Mouse (Mus musculus): ENCODE measurements around the gene Tnni3. TPM values are rescaled to one million over a fixed set of nuclear protein-coding genes. Genes with fewer than 3 reads are reported as not detected.

The Tnni3 gene
- not detected for total RNA-seq (2023)

DNA sequence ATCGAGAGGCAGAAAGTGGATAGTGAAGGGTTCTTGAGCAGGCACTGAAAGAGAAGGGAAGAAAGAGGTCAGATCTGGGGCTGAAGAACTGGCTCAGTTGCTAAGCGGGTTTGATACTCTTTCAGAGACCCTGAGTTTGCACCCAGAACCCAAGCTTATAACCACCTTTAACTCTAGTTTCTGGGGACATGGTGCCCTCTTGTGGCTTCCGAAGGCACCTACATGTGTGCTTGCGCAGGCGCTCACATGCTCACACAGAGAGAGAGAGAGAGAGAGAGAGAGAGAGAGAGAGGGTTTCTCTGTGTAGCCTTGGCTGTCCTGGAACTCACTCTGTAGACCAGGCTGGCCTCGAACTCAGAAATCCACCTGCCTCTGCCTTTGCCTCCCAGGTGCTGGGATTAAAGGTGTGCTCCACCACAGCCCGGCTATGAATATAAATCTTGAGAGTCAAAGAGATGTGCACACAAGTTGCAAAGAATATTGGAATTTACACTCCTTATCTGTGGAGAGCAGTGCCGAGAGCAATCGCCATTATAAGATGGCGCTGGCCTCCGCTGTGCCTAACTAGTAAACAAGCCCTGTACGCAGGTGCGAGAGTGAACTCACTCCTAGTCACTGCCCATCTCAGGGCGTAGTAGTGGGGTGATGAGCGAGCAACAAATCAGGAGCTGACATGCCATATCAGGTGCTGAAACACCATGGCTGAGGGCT lies at the start of gene Tnni3:
Tnni3 (minus strand) TSS at position 18 of the 711 bp plus-strand sequence.

DNA sequence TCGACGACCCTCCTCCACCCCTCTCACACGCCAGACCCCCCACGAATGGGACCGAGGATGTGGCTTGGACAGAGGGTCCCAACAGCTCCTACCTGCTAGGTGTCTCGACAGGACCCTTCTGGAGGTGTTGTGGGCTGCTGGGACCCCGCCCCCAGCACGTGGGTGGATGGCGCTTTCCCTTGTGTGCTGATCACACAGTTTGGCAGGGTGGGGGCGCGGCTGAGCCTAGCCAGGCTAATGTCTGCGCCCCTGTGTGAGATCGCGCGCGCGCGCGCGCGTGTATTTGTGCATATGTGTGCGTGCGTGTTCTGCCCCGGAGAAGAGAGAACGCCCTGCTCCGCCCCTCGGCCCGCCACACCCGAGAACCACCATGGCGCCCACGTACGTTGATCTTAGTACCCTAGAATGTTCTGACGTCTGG lies 23.2 kb upstream of the Tnni3 start, which contains the start of gene Syt5:
Syt5 (minus strand) TSS at position 321 of the 421 bp plus-strand sequence.

DNA sequence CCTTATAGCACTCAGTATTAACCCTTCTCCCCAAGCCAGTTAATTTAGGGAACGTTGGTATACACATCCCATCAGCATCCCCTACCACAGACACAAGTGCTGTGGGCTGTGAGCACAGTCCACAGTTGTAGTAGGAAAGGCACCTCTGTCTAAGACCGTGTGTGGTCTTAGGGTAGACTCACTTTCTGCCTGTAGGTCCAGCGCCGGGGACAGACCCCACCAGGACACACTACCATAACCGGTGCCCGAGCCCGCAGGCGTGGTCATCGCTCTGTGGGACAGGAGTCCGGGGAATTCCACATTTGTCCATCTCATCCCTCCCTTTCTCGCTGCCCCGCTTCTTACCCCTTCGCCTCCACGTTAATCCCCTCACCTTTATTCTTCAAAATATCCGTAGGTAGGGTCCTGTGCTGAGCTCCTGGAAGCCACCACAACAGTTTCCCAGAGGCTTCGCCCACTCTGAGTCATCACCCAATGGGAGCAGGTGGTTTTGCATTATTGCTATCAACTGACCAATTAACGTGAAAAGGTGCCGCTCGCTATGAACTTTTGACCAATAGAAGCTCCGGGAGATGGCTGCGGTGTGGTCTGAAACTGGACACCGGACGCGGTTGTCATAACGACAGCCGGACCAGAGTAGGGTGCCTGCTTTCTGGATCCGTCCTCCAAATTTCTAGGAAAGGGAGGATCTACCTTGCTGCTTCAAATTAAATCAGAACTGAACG lies 8.1 kb upstream of the Tnni3 start, which contains the start of gene Dnaaf3:
Dnaaf3 (minus strand) TSS at position 449 of the 725 bp plus-strand sequence.

DNA sequence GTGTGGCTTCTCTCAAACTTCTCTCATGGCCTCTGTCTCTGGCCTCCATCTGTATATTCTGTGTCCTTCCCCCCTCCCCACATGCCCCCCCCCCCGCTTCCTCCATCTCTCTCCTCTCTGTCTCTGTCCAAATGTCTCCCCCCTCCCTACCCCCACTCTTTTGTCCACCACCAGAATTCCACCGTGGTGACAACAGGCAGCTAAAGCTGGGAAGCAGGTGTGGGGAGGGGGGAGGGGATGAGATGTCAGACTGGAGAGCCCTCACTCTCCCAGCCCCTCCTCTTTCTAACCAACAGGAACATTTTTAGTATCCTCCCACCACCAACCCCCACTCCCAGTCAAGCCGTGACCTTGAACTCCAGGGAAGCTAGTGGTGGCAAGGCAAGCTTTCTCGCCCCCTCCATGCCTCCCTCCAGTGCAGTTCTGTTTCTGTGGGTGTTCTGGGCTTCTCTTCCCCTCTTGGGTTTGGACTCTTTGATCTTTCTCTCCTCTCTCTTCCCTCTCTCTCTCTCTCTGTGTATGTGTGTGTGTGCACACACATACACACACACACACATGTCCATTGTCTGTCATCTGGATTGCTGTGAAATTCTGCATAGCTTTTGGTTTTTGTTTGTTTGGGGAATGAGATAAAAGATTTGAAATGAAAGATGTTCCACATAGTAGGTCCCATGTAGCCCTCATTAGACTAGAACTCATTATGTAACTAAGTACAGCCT lies 7.5 kb downstream of the Tnni3 start, which contains the start of gene Tnnt1:
Tnnt1 (minus strand) TSS at position 51 of the 719 bp plus-strand sequence.

DNA sequence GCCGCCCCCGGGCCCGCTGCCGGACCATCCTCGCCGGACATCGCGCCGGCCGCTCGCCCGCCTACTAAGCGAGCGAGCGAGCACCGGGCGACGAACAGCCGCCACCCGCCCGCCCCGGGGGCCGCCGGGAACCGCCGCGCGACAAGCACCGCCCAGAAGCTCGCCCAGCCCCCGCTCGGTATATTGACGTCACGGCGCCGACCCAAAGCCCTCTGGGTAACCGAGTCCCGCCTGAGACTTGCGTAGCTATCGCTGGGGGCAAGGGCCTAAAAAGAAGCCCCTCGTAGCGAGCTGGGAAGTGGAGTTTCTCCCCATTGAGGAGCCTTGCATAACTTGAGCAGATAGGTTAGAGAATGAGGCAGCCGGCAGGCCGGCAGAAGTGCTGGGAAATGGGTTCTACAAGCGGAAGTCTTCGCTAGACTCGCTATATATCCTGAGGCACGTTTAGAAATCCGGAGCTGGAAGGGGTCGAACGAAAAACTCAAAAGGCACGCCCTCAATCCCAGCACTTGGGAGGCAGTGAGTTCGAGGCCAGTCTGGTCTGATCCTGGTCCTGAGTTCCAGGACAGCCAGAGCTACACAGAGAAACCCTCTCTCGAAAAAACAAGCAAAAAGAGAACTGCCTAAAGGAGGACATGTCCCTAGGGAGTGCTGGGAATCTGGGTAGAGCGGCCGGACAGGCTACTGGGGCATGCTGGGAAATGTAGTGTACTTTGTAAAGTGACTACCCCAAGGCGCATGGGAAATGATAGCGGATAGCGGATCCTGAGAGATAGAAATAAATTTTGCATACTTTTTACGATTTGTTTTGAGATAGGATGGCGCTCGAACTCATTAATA lies 22.3 kb downstream of the Tnni3 start, which contains the start of gene Ppp1r12c:
Ppp1r12c (minus strand) TSS at position 123 of the 840 bp plus-strand sequence.

Other genes starting within 250 kb of the Tnni3 start
- gene Ncr1, start 186.5 kb downstream of the Tnni3 start, total RNA-seq (2023), result 2.9 TPM
- gene Gp6, start 126.5 kb downstream of the Tnni3 start, total RNA-seq (2023), result not detected
- 17.4 TPM for gene Rdh13, start 78.6 kb downstream of the Tnni3 start, total RNA-seq (2023)
- 21.9 TPM for gene Eps8l1, start 63.6 kb downstream of the Tnni3 start, total RNA-seq (2023)
- gene Ppp1r12c, start 22.5 kb downstream of the Tnni3 start, total RNA-seq (2023), result 225 TPM
- 3.4 TPM for gene Tnnt1, start 7.8 kb downstream of the Tnni3 start, total RNA-seq (2023)
- gene Dnaaf3, start 8.2 kb upstream of the Tnni3 start, total RNA-seq (2023), result not detected
- 0.28 TPM for gene Syt5, start 23.3 kb upstream of the Tnni3 start, total RNA-seq (2023)
- not detected for gene Ptprh, start 79.8 kb upstream of the Tnni3 start, total RNA-seq (2023)
- gene Tmem86b, start 107.2 kb upstream of the Tnni3 start, total RNA-seq (2023), result 68.5 TPM
- 272 TPM for gene Ppp6r1, start 134.8 kb upstream of the Tnni3 start, total RNA-seq (2023)
- gene Hspbp1, start 160.8 kb upstream of the Tnni3 start, total RNA-seq (2023), result 65.9 TPM
- gene Brsk1, start 166.4 kb upstream of the Tnni3 start, total RNA-seq (2023), result not detected
- 0.40 TPM for gene Tmem150b, start 201.0 kb upstream of the Tnni3 start, total RNA-seq (2023)
- gene Kmt5c, start 215.9 kb upstream of the Tnni3 start, total RNA-seq (2023), result 62.8 TPM
- gene Cox6b2, start 228.9 kb upstream of the Tnni3 start, total RNA-seq (2023), result 4.5 TPM
- gene Fam71e2, start 247.1 kb upstream of the Tnni3 start, total RNA-seq (2023), result not detected

Data from CD8-positive naive resting alpha-beta T cell, adult 57 days (primary cell).